Mouse (Mus musculus): ENCODE data around the gene Iscu.

DNA sequence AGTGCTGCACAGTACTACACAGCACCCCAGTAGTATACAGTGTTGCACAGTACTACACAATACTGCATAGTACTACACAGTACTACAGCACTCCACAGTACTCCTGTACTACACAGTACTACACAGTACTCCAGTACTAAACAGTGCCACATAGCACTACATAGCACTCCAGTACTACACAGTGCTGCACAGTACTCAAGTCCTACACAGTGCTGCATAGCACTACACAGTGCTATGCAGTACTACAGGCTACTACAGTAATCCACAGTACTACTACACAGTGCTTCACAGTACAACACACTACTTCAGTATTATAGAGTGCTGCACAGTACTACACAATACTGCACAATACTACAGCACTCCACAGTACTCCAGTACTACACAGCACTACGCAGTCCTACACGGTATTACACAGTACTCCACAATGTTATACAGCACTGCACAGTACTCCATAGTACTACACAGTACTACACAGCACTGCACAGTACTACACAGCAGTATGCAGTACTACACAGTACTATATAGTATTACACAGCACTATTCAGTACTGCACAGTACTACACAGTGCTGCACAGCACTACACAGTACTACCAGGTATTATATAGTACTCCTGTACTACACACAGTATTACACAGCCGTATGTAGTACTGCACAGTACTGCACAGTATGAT, 7.7 kb downstream of the Iscu start:
- TF ChIP-seq POLR2A (IDR thresholded peaks at IDR 0.05; ENCODE audit: borderline replicate concordance, insufficient read depth, low read length) (no peak), CTCF (IDR thresholded peaks at IDR 0.05; ENCODE audit: borderline replicate concordance, insufficient read depth, low read depth, low read length) (no peak)
